Mouse (Mus musculus): ENCODE results near the gene Rnf212. TPM values are rescaled to one million over a fixed set of nuclear protein-coding genes. Genes with fewer than 3 reads are reported as not detected.
"Not testable (repeated sequence)": the region's sequence is repeated elsewhere in the genome, so short reads cannot be mapped to it uniquely, and the experiment has no call there.

Rnf212 gene
- polyA plus RNA-seq (2014; fragmentation: Nextera tagmentation; extraction: Ambion mirVana), result not detected in 2 replicates

DNA sequence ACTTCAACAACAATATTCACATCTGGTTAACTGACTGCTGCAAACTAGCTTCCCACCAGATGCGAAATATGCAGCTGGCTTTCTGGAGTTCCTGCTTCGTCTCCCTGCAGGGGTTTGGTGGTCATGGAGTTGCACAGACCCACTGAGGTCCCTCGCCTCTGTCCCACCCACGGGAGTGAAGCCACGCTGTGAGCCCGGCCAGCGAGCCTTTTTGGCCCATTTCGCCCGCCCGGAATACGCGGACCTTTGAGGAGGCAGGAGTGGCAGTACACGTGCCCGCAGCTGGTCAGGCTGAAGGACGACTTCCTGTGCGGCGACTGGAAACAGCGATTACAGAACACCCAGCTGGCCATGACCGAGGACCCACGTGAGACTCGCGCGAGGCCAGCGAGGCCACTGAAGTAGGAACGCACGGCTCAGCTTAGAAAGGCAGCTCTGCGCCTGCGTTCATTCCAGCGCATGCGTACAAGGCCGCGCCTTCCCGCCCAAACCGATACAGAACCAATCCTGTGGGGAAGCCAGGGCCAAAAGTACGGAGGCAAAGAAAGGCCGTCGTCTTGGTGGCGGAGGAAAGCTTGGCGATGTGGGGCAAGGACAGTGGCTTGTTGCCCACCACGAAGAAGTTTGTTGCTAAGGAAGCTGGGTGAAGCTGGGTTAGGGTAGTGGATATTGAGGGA, at the start of gene Rnf212:
Gene Rnf212 (minus strand): TSS at position 353 of the 677 bp plus-strand sequence.
- 73% methylated on average over 40 of the region's 40 CpGs for WGBS

DNA sequence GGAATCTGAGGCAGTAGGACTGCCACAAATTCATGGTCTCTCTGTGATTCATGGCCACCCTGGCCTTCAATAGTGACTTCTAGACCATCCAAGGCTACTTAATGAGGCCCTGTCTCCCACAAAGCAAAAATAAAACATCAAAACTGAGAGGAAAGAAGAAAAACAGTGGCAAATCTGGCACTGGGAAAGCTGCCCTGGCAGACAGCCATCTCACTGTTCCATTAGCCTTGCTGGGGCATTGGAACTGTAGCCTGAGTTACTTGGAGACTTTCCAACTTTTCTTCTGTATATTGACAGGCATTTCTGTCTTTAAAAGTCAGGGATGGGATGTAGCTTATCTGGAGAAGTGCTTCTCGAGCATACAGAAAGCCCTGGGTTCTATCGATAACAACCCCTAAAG, 48.5 kb upstream of the Rnf212 start:
- Histone ChIP-seq H3K4me1 (ENCODE audit: control insufficient read depth, insufficient read depth, low read length) (no peaks in the 10 kb centered on the region), H3K27me3 (replicated peaks; ENCODE audit: control insufficient read depth, insufficient read depth, low read length) (no peaks in the 10 kb centered on the region), H3K4me3 (ENCODE audit: low read depth, low read length) (no peak overlapping the region), H3K9ac (ENCODE audit: low read depth, low read length) (no peak overlapping the region), H3K9me3 (ENCODE audit: control insufficient read depth, low read length) (no peaks in the 10 kb centered on the region), H3K27ac (replicated peaks; ENCODE audit: low read depth, low read length) (no peak overlapping the region), H3K4me2 (ENCODE audit: low read depth, low read length) (no peak overlapping the region), H3K36me3 (ENCODE audit: control insufficient read depth, insufficient read depth, low read length) (no peaks in the 10 kb centered on the region)
- DNase-seq (ENCODE audit: low spot score) (peak; percentile 0), ATAC-seq (ENCODE audit: low read depth) (no peak)
- WGBS, result 82% methylated on average over 2 of the region's 2 CpGs

More for the DNA sequence above, at the start of gene Rnf212:
- Histone ChIP-seq H3K36me3 (ENCODE audit: control insufficient read depth, insufficient read depth, low read length) (no peaks in the 10 kb centered on the region), H3K4me1 (ENCODE audit: control insufficient read depth, insufficient read depth, low read length) (no peaks in the 10 kb centered on the region), H3K4me3 (ENCODE audit: low read depth, low read length) (no peak within 1 kb of the TSS), H3K9ac (ENCODE audit: low read depth, low read length) (no peak within 1 kb of the TSS), H3K9me3 (ENCODE audit: control insufficient read depth, low read length) (no peaks in the 10 kb centered on the region), H3K27ac (replicated peaks; ENCODE audit: low read depth, low read length) (no peak within 1 kb of the TSS), H3K4me2 (ENCODE audit: low read depth, low read length) (no peak within 1 kb of the TSS), H3K27me3 (replicated peaks; ENCODE audit: control insufficient read depth, insufficient read depth, low read length) (no peaks in the 10 kb centered on the region)
- DNase-seq (ENCODE audit: low spot score) (no peak), ATAC-seq (ENCODE audit: low read depth) (no peak)

DNA sequence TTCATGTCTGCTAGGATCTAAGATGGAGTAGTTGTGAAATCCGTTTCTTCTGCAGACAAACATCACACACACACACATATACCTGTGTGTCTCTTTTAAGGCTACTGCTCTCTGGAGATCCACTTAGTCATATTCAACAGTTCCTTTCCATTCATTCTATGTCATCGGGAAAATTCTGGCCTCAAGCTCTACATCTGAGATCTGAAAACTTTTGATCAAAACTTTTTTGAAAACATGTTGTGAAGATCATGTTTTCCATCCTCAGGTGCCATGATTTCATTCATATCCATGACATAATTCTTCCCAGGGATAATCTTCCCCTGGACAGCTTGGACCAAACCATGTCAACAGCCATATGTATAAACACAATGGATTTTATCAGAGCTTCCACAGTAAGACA, 34.0 kb upstream of the Rnf212 start, which contains the start of gene Vmn2r8:
Gene Vmn2r8 (minus strand): TSS at position 101 of the 400 bp plus-strand sequence.
- not testable (repeated sequence) for ATAC-seq (ENCODE audit: low read depth); H3K4me2 ChIP-seq (ENCODE audit: low read depth, low read length); H3K4me1 ChIP-seq (ENCODE audit: control insufficient read depth, insufficient read depth, low read length); DNase-seq (ENCODE audit: low spot score); H3K4me3 ChIP-seq (ENCODE audit: low read depth, low read length); H3K27me3 ChIP-seq (replicated peaks; ENCODE audit: control insufficient read depth, insufficient read depth, low read length); H3K9me3 ChIP-seq (ENCODE audit: control insufficient read depth, low read length); H3K9ac ChIP-seq (ENCODE audit: low read depth, low read length); H3K27ac ChIP-seq (replicated peaks; ENCODE audit: low read depth, low read length); H3K36me3 ChIP-seq (ENCODE audit: control insufficient read depth, insufficient read depth, low read length)
- 68% methylated on average over 2 of the region's 2 CpGs for WGBS

DNA sequence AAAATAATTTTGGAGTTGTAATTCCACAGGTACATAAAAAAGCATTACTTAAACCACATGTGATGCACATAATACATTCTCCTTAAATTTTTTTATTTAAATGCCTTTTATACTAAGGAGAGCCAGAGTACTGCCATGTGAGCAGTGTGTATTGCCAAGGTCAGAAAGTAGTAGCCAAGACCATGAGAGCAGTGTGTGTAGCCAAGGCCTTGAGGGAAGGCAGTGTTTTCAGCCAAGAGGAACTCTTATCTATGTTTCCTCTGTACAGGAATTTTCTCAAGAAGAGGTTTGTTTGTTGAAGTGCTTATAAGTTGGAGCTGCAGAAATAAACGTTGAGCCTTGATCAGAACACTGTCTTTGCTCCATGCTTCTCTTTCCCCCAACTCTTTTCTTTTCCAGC, 28.9 kb upstream of the Rnf212 start:
- WGBS, result 70% methylated on average over 1 of the region's 1 CpGs
- Histone ChIP-seq H3K4me2 (ENCODE audit: low read depth, low read length) (no peak overlapping the region), H3K9me3 (ENCODE audit: control insufficient read depth, low read length) (no peaks in the 10 kb centered on the region), H3K27me3 (replicated peaks; ENCODE audit: control insufficient read depth, insufficient read depth, low read length) (no peaks in the 10 kb centered on the region), H3K9ac (ENCODE audit: low read depth, low read length) (no peak overlapping the region), H3K4me1 (ENCODE audit: control insufficient read depth, insufficient read depth, low read length) (no peaks in the 10 kb centered on the region), H3K4me3 (ENCODE audit: low read depth, low read length) (no peak overlapping the region), H3K36me3 (ENCODE audit: control insufficient read depth, insufficient read depth, low read length) (no peaks in the 10 kb centered on the region), H3K27ac (replicated peaks; ENCODE audit: low read depth, low read length) (no peak overlapping the region)
- DNase-seq (ENCODE audit: low spot score) (no peak), ATAC-seq (ENCODE audit: low read depth) (no peak)

DNA sequence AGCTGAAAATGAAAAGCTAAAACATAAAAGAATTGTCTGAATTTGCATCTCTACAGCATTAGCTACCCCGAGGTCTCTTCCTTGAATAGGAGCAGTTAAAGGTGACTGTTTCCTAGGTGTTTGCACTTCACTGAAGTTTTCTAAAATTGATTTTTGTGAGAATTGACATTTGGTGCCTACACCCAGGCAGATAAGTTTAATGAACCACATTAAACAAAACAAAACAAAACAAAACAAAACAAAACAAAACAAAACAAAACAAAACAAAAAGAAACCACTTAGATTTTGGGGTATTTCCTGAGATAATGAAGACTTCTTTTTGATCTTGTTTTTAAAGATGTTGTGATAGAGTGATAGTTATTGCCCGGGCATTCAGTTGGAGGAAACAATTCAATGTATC, 20.5 kb upstream of the Rnf212 start, which contains the start of gene Tmed11:
Gene Tmed11 (minus strand): TSS at position 101 of the 400 bp plus-strand sequence.
- H3K36me3 ChIP-seq (ENCODE audit: control insufficient read depth, insufficient read depth, low read length); DNase-seq (ENCODE audit: low spot score); H3K27ac ChIP-seq (replicated peaks; ENCODE audit: low read depth, low read length); H3K9me3 ChIP-seq (ENCODE audit: control insufficient read depth, low read length); H3K4me3 ChIP-seq (ENCODE audit: low read depth, low read length); ATAC-seq (ENCODE audit: low read depth); H3K27me3 ChIP-seq (replicated peaks; ENCODE audit: control insufficient read depth, insufficient read depth, low read length); H3K9ac ChIP-seq (ENCODE audit: low read depth, low read length); H3K4me2 ChIP-seq (ENCODE audit: low read depth, low read length); H3K4me1 ChIP-seq (ENCODE audit: control insufficient read depth, insufficient read depth, low read length): not testable (repeated sequence)
- WGBS, result 60% methylated on average over 2 of the region's 2 CpGs

DNA sequence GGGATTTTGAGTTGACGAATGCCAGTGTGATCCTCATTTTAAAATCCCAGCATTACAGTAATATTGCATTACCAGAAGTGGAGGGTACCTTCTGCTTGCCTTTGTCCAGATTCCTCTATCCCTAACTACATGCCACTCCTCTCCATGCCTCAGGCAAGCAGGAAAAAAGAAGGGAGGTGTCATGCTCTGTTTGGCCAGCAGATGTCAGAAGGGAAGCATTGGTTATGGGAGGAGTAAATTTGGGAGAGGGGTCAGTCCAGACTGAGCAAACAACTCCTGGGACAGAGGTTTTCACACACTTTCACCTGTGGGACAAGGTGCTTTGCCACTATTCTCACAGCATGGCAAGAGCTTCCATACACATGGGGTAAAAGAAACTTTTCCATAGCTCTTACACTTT, 15.6 kb upstream of the Rnf212 start:
- WGBS, result 46% methylated on average over 1 of the region's 1 CpGs
- not testable (repeated sequence) for H3K4me3 ChIP-seq (ENCODE audit: low read depth, low read length); ATAC-seq (ENCODE audit: low read depth); H3K9ac ChIP-seq (ENCODE audit: low read depth, low read length); H3K27ac ChIP-seq (replicated peaks; ENCODE audit: low read depth, low read length); H3K4me2 ChIP-seq (ENCODE audit: low read depth, low read length); H3K27me3 ChIP-seq (replicated peaks; ENCODE audit: control insufficient read depth, insufficient read depth, low read length); DNase-seq (ENCODE audit: low spot score); H3K36me3 ChIP-seq (ENCODE audit: control insufficient read depth, insufficient read depth, low read length); H3K4me1 ChIP-seq (ENCODE audit: control insufficient read depth, insufficient read depth, low read length); H3K9me3 ChIP-seq (ENCODE audit: control insufficient read depth, low read length)

DNA sequence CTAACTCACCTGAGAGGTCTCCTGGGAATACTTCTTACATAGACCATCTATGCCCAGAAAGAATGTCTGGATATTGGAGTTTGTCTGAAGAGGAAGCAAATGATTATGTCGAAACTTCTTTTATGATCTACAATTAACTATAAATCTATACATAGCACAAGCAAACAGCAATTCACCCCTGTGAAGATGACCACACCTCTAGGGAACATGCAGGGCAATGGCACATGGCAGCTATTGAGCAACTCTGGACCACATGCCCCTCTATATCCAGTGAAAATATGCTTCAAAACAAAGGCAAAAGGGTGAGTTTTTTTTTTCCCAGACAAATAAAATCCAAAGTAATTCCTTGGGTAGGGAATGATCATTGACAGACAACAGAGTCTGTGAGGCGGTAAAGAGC, 14.8 kb downstream of the Rnf212 start:
- H3K27me3 ChIP-seq (replicated peaks; ENCODE audit: control insufficient read depth, insufficient read depth, low read length), result no peaks in the 10 kb centered on the region
- H3K9ac ChIP-seq (ENCODE audit: low read depth, low read length), result no peak overlapping the region
- H3K36me3 ChIP-seq (ENCODE audit: control insufficient read depth, insufficient read depth, low read length), result no peaks in the 10 kb centered on the region
- no peak for DNase-seq (ENCODE audit: low spot score)
- WGBS, result 75% methylated on average over 2 of the region's 2 CpGs
- no peak overlapping the region for H3K4me2 ChIP-seq (ENCODE audit: low read depth, low read length)
- H3K27ac ChIP-seq (replicated peaks; ENCODE audit: low read depth, low read length), result no peak overlapping the region
- H3K4me3 ChIP-seq (ENCODE audit: low read depth, low read length), result no peak overlapping the region
- ATAC-seq (ENCODE audit: low read depth), result no peak
- H3K9me3 ChIP-seq (ENCODE audit: control insufficient read depth, low read length), result no peaks in the 10 kb centered on the region
- no peaks in the 10 kb centered on the region for H3K4me1 ChIP-seq (ENCODE audit: control insufficient read depth, insufficient read depth, low read length)

DNA sequence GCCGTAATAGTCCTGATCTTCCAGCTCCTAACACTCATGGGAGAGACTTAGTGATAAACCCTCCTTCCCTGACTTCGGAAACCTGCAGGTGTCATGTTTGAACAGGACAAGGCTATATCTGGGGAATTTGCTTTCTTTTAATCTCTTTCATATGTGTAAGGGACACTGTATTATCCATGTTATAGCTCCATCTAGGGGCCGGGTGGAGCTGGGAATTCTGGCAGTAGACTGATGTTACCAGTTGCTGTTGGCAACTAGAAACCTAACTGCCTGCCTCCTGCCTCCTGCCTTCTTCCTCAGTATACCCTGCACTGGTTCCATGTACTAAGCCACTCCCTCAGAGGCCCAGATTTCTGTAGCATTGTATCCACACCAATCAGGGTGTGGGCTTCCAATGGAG, 16.4 kb downstream of the Rnf212 start:
- Histone ChIP-seq H3K4me1 (ENCODE audit: control insufficient read depth, insufficient read depth, low read length) (no peaks in the 10 kb centered on the region), H3K27me3 (replicated peaks; ENCODE audit: control insufficient read depth, insufficient read depth, low read length) (no peaks in the 10 kb centered on the region), H3K4me2 (ENCODE audit: low read depth, low read length) (no peak overlapping the region), H3K9me3 (ENCODE audit: control insufficient read depth, low read length) (no peaks in the 10 kb centered on the region), H3K27ac (replicated peaks; ENCODE audit: low read depth, low read length) (no peak overlapping the region), H3K36me3 (ENCODE audit: control insufficient read depth, insufficient read depth, low read length) (no peaks in the 10 kb centered on the region), H3K4me3 (ENCODE audit: low read depth, low read length) (no peak overlapping the region), H3K9ac (ENCODE audit: low read depth, low read length) (no peak overlapping the region)
- ATAC-seq (ENCODE audit: low read depth) (no peak), DNase-seq (ENCODE audit: low spot score) (peak; percentile 12)
- 46% methylated on average over 3 of the region's 3 CpGs for WGBS

DNA sequence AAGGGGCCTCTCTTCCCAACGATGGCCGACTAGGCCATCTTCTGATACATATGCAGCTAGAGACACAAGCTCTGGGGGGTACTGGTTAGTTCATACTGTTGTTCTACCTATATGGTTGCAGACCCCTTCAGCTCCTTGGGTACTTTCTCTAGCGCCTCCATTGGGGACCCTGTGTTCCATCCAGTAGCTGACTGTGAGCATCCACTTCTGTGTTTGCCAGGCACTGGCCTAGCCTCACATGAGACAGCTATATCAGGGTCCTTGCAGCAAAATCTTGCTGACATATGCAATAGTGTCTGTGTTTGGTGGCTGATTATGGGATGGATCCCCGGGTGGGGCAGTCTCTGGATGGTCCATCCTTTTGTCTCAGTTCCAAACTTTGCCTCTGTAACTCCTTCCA, 23.5 kb downstream of the Rnf212 start:
- H3K4me3 ChIP-seq (ENCODE audit: low read depth, low read length); H3K27me3 ChIP-seq (replicated peaks; ENCODE audit: control insufficient read depth, insufficient read depth, low read length); H3K4me2 ChIP-seq (ENCODE audit: low read depth, low read length); ATAC-seq (ENCODE audit: low read depth); H3K27ac ChIP-seq (replicated peaks; ENCODE audit: low read depth, low read length); H3K36me3 ChIP-seq (ENCODE audit: control insufficient read depth, insufficient read depth, low read length); H3K4me1 ChIP-seq (ENCODE audit: control insufficient read depth, insufficient read depth, low read length); H3K9me3 ChIP-seq (ENCODE audit: control insufficient read depth, low read length); DNase-seq (ENCODE audit: low spot score); H3K9ac ChIP-seq (ENCODE audit: low read depth, low read length): not testable (repeated sequence)
- WGBS, result 91% methylated on average over 4 of the region's 4 CpGs

Measured in embryonic facial prominence, embryonic 14.5 days (tissue).